Mouse (Mus musculus) liver, postnatal 0 days (tissue): ENCODE data around the gene Endov.

ENCODE experiments used
- CTCF ChIP-seq: sonication (generic); IDR thresholded peaks from 2 replicates; pipeline ENCODE4 v1.5.1; 2016; ENCODE audit warnings: antibody characterized with exemption, low read depth
- EP300 ChIP-seq: IDR thresholded peaks from 2 replicates; pipeline ENCODE4 v1.6.1; 2016; ENCODE audit warnings: antibody characterized with exemption, low read depth, mild to moderate bottlenecking

- TF ChIP-seq CTCF: peak; percentile 100
- TF ChIP-seq EP300: no peak; the same call in 1 of the 2 replicates
Observed at GRCm38 (mm10) chr11:119490861-119491689, at the start of gene Endov.
